Mouse (Mus musculus): ENCODE measurements around the gene Acad11.

- TF ChIP-seq POLR2A (IDR thresholded peaks at IDR 0.05; ENCODE audit: insufficient read depth, low read length) (no peak), CTCF (IDR thresholded peaks at IDR 0.05; ENCODE audit: low read depth, low read length) (no peak)
These were observed 43.8 kb downstream of the Acad11 start for GRCm38 (mm10) chr9:104106930-104107329.

Data from ES-Bruce4 (cell line).